Mouse (Mus musculus) mature B cell (primary cell): Measurements from ENCODE around the gene Clock.

Source experiments
- in situ Hi-C: fragments of 300-500 bp; cut with MboI; formaldehyde crosslinking; loops from 2 replicates; pipeline ENCODE4 v1.14.3; 2019

The Clock gene

DNA sequence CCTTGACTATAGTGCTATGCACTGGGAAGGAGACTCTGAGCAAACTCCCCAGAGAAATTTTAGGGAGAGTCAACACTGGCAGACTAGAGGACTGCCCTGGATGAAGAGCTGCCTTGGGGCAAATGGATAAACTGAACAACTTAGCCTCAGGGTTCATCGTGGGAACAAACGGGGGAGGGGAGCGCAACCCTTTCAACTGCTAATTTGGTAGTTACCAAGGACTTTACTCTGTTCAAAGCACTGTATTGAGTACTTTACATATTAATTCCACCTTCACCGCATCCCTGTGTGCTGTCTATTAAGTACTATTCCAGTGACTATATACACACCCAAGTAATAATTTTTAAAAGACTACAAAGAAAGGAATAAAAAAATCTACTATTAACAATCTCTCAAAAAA lies 18.9 kb downstream of the Clock start:
- in situ Hi-C loops, result no loop called here

DNA sequence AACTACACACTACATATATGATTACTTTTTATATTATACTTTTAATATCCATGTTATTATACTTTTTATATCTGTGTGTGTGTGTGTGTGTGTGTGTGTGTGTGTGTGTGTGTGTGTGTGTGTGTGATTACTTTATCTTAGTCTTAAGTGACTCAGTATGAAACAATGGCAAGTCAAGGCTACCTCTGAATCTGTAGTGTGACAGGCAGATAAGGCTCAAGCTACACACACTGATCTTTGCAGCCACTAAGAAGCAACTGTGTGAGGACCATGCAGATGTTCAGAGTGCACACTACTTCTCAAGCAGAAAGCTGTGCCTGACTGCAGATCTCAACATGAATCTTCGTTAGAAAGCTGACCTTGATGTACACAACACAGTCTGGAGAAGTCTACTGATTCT lies 20.7 kb downstream of the Clock start:
- in situ Hi-C loops, result no loop called here

DNA sequence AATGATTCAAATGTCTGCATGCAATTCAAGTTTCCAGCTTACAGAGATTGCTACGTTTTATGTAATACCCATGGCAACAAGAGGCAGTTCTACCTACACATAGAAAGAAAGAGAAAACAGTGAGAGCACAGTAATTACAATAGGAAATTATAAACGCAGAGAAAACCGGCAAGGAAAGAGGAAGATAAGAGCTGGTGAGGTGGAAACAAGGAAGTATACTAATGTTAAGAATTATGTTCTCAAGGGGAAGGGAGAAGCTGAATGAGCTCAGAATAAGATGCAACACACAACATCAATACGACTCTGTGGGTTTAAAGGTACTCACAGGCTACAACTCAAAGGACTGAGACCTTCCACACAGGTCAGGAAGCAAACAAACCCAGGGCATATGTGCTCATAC lies 29.6 kb downstream of the Clock start:
- in situ Hi-C loops, result no loop called here

DNA sequence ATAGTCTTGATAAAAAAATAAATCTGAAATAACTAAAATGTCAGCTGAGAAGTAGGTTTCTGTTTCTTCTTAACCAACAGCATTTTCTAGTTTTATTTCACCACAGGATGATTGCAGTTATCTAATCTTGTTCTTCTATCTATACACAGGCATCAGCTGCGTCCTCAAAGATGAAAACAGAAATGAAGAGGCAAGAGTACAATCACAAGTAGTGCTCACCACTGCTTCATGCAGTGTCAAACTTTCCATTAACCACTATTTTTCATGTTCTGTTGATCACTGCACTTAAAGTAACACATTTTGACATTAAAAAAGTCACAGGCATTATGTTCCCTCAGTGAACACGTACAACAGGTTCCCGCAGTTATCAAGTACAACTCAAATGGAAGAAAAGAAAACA lies 53.6 kb downstream of the Clock start:
- in situ Hi-C loops, result no loop called here

DNA sequence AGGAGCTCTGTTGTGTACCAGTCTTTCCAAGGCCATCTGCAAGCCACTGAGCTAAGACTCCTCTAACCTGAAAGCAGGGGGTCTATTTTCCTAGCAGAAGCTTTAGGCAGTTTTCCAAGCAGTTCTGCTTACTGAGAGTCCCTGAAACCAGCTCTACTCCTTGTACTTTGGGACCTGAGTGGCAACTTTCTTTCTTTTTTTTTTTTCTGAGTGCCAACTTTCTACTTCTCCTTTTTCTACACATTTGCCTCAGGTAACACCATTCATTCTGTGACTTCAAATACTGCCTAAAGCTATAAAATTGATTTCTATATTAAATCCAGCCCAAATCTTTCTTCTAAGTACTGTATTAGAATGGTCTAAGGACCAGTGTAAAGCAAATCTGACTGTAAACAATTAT lies 58.1 kb downstream of the Clock start:
- in situ Hi-C loops, result no loop called here

DNA sequence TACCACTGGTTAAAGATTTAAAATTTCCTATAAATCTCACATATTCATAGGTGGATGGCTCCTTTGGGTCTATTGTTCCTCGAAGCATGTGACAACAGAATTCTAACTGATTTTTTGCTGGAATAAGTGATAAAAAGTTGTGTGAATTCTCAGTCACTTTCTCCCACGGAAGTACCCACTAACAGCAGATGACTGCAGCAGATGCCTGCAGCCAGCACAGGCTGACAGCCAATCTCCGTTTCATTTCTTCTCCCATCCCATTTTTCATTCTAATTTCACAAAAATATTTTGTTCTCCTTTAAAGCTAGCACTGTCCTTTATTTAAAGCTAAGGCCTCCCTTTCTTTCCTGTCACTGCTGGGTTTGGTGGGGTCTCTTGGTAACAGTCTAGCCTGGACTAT lies 59.2 kb downstream of the Clock start:
- in situ Hi-C loops, result no loop called here

DNA sequence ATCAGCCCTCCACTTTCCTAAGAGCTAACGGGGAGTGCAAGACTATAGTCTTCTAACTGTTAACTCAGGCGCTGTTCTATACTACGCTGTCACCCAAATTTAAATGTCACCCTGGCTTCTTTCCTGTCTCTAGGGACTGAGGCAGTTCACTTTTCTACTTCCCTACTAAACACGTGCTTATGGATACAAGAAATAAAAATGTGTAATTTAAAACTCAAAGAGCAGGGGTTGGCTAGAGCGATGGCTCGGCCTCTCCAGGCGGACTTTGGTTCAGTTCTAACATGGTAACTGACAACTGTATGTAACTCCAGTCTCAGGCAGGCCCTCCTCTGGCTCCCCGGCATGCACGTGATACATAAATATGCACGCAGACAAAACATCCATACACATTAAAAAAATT lies 60.2 kb downstream of the Clock start:
- in situ Hi-C loops, result no loop called here

DNA sequence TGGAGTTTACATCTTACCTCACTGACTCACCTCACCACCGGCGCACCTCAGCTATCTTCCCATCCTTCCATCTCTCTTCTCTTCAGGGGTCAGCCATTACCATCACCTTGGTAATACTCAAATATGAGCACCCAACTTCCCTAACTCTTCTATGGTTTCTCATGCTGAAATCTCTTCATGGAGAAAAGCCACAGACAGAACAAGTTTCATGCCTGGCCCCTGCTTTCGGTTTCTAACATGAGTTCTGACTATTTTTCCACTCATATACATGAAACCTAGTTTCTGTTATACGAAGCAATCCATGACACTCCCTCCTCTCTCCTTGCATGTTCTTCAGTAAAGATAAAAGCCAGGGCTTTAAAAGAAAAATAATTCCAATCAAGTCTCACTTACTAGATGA lies 60.7 kb downstream of the Clock start:
- in situ Hi-C loops, result no loop called here

DNA sequence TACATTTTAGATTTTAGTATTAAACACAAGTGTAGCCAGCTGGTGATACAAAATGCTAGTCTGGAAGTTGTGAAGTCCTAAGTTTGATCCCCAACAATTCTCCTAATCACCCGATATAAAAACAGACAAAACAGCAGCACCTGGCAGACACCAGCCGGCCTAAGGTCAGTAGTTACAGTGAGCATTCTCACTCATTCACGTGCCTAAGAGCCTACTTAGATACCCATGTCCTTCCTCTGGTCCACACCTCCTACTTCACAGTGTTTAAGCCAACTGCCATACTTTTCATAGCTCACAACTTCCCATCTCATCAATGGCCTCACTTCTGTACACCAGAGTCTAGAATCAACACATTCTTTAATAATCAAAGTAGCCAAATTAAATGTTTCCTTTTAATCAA lies 61.3 kb downstream of the Clock start:
- in situ Hi-C loops, result no loop called here

DNA sequence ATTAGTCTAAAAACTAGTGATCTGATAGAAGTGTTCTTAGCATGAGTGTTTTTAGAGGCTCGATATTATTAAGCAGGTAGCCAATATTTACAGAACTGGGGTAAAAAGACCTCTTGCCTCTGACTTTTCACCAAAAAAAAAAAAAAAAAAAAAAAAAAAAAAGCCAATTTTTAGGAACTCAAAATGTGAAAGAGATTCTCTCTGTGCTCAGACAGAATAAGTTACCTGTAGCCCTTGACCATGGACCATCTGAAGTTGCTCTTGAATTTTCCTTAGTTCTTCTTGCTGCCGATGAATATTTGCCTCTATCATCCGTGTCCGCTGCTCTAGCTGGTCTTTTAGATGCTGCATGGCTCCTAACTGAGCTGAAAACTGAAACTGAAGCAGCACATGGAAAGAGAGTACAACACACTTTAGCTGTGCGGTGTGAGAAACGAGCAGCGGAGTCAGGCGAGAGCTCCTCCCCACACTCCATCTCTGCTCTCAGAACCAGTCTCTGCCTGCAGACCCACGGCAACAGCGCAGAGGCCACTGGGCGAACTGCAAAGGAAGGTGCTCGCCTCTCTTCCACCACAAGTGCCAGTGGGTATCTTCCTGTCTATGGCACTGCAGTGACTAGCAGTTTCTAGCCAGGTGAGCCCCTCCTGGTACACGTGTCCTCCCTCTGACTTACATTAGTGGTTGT lies 73.3 kb downstream of the Clock start:
- in situ Hi-C loops, result no loop called here

DNA sequence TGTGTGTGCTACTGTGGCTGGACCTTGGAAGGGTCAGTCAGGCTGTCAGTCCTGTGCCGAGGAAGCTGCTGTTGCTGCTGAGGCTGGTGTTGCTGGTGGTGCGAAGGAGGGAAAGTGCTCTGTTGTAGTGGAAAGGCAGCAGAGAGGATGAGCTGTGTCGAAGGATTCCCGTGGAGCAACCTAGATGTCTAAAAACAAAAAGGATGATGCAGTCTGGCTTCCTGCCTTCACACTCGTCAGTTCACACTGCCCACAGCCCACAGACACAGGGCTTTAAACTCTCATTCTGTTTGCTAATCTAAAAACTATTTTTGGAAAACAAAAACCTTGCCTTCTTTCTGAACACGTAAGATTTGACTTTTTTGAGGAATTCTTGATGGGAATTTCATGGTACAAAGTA lies 87.9 kb downstream of the Clock start:
- in situ Hi-C loops, result no loop called here

DNA sequence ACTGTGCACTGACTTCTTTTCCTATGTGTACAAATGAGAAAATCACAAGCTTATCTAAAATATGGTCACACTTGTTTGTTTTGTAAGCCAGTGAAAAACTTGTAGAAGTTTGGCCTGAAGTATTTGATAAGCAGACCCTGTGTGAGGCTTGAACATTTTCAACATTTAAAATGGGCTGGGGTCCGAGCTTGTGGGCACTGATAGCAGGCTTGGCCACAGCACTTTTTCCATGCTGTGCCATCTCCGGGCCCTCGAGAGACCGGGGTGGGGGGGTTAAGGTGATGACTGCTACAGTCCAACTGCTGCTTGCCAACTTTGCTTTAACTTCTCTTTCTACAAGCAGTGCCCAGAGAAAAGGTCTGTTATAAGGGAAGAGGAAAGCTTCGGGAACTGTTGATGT lies 96.5 kb downstream of the Clock start:
- in situ Hi-C loops, result no loop called here

DNA sequence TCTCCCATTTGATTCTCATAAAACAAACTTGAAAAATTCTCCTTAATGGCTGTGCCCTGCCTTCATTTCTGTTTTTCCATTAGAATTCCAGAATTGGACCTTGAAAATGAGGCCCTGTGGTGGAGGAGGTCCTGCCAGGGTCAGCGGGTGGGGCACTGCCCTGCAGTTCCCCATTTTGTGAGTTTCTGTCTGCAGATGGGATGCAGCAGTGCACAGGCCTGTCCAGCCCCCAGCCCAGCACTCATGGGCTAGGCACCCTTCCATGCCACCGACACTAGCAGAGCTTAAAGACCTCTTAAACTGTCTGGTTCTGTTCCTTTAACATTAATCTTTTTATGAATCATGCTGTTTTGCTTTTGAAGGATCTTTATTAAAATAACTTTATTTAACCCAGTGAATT lies 98.7 kb downstream of the Clock start:
- in situ Hi-C loops, result no loop called here

DNA sequence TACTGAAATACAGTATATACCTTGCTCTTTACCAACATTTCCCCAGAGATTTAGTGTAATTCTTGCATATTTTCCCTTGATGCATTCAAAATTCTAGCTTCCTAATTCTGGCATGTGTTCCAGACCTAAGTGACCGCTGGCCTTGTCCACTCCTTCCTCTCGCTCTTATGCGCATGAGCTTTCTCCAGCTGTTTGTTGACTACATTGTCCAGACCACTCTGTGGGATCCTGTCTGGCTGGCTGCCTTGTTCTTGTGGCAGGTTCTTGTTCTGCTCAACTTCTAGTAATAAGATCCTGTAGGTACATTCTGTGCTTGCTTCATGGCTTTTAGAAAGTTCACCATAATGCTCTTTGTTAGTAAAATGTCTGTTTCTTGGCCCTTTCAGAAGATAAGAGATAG lies 101.4 kb downstream of the Clock start:
- in situ Hi-C loops, result no loop called here

DNA sequence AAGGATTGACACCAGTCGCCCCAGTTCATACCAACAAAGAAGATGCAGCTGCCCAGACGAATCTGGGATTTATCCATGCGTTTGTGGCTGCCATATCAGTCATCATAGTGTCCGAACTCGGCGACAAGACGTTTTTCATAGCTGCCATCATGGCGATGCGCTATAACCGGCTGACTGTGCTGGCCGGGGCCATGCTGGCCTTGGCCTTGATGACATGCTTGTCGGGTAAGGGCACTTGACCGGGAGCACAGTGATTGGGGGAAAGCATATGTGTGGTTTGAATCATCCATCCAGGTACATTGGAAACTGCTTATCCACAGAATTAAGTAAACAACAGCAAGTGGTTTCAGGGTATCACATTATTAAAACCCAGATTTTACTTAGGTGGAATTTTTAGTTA lies 105.2 kb downstream of the Clock start:
- in situ Hi-C loops, result no loop called here

DNA sequence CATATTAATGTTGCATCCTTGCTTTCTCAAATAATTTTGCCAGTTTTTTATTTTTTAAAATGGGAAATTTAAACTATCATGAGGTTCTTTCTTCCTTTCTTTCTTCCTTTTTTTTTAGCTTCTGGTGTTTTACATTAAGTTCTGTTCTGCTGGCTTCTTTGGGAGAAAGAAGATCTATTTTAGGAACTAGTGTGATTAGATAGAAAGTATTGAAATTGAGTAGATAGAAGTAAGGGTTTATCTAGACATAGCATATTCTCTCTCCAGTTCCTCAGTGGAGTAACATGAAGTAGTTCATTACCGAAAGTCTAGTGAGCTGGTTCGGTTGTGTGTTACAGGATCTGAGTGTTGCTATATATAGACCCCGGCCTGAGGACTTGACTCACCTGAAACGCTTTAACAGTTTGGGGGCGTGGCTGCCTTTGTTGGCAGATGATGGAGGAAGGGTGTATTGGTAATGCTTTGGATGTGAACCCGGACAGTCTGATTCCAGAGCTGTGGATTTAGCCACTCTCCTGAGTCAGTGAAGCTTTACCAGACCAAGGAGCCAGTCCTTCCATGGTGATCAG lies 110.1 kb downstream of the Clock start:
- in situ Hi-C loops, result no loop called here

DNA sequence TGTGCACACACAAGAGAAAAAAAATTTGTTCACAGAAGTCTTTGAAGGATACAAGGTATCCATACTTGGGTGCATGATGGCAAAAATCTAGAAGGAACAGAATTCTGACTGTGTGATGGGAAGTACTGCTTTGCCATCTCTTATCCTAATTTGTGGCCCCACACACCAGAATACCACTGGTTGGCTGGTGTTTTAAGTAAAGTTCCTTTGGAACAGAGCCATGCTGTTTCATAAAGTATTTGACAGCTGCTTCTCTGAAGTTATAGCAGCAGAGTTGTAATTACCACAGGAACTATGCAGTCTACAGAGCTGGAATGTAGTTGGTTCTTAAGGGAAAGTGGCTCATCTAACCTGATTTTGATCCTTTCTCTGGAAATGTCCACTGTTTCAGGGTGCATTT lies 111.5 kb downstream of the Clock start:
- in situ Hi-C loops, result no loop called here

DNA sequence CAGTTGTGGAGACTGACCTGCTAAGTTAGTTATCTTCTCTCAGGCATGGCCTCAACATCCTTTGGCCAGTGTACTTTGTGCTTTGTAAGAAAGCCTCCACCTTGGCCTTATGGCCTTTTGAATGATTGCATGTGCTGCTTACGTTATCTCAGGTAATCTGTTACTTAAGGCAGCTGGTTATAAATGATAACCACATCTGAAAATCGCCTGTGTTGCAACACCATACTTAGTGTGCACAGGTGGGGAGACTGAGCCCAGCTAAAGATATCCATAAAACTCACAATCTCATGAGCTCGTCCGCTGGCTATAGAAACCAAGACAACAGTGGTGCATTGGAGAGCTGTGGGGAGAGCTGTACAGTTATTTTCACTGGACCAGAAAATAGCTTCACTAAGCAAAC lies 114.0 kb downstream of the Clock start:
- in situ Hi-C loops, result no loop called here

DNA sequence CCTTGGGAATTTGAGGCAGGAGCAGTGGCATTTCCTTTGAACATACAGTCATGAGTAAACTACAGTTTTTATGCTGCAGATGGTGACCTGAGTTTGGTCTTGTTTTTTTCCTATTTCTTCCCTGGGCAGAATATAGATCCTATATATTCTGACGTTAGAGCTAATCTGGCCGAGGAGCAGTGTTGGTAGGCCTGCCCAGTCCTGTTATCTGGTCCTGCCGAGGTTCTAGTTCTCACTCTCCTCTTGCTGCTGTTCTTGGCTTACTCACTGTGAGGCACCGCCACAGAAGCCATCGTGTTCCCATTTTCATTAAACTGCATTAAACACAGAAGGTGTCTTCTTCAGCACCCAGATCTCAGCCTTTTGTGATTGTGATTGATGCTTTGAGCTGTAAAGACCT lies 116.7 kb downstream of the Clock start:
- in situ Hi-C loops, result no loop called here

DNA sequence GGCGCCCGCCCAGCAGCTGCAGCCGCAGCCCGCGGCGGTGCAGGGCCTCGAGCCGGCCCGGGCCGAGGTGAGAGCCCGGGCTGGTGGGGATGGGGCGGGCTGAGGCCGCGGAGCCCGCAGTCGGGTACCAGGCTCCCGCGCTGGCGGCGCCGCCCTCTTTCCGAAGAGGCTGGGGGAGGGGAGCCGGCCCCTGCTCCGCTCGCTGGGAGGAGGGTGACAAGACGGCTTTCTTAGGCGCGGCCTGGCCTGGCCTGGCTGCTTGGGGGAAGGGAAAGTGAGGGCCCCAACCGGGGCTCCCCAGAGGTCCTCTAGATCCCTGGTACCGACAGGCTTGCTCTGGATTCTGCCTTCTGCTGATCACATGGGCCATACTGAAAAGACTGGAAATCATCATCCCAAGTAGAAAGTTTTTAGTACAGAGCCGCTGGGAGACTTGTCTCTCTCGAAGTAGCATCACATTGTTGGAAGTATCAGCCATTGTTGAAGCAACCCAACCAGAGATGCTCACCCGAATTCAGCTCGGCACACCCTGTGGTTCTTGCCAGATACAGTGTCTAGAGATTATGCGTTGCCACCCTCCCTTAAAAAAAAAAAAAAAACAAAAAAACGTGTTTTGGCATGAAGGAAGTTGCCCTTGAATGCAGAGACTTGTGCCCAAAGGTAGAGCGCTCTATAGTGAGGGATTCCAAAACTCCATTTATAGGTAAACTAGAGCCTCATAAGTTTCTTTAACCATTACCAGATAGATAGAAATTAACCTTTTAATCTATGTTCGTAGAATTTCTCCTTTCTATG lies 120.1 kb downstream of the Clock start:
- in situ Hi-C loops, result no loop called here

DNA sequence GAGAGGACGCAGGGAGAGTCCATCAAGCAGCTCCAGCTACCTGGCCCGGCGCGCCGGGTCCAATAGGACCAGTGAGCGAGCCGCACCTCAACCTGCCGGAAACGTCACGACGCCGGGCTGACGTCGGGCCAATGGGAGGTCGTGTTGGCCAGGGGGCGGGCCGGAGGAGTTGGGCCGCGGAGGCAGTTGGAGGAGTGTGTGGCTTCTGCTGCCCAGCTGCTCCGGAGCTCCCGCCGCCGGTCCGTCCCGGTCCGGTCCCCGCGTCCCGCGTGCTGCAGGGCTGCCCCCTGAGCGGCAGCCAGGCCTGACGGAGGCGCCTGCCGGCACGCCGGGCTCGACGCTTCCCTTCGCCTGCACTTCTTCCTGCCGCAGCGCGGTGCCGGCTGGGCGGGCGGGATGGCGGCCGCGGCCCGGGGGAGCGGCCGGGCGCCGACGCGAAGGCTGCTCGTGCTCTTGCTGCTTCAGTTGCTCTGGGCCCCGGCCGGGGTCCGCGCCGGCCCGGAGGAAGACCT lies 120.8 kb downstream of the Clock start, which contains the start of gene Tmem165:
Tmem165 (plus strand) TSS at position 131 of the 512 bp plus-strand sequence.
- in situ Hi-C loops, result no loop called here

DNA sequence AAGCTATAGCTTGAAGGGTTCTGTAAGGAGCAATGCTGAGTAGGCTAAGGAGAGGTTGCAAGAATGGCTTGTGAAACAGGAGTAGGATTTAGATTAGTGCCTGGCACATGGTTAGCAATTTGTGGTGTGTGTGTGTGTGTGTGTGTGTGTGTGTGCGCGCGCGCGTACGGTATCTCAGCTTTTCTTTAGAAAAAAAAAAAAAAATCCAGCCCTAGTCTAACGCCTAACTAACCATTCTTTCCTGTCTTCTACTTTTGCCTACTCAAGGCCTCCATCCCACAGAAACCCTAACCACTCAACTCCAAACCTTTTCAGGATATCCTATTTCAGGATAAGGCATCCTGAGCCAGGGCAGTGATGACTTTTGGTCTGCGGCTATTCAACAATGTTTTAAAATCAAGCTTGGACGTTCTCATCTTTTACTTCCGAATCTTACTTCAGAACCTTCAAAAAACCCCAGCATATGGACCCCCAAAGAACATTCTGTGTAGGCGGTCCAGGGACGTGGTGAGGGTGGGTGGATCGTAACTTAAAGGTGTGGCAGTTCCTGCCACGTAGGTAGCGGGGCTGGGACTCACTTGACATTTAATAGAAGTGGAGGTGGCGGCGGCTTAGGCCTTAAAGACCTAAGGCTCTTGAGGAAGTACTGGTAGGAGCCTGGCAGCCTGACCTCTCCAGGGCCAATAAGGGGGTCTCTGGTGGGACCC lies 121.4 kb downstream of the Clock start:
- in situ Hi-C loops, result no loop called here
